Mouse (Mus musculus): ENCODE results near the gene Gstt3.
"Not testable (repeated sequence)": the region's sequence is repeated elsewhere in the genome, so short reads cannot be mapped to it uniquely, and the experiment has no call there.

Gene Gstt3

DNA sequence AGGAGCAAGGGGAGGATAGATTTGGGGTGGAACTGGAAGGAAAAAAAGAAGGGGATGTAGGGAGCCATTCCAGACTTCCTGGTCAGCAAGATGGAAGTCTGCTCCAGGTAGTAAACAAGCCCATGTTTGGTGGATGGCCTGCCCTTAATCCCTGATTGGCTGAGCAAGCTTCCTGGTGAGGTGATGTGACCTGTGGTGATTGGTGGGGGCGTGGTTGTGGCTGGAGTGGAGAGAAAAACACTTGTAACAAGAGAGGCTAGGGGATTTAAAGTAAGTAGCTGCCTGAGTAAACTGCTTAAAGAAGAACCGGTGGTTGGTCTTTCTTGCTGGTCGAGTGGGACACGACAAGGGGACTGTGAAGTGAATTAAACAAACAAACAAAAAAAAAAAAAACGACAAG lies 13.5 kb downstream of the Gstt3 start:
- not testable (repeated sequence) for H3K36me3 ChIP-seq (ENCODE audit: control insufficient read depth, insufficient read depth, low read length, poor library complexity, severe bottlenecking); H3K27me3 ChIP-seq (ENCODE audit: control insufficient read depth, insufficient read depth, low read length, poor library complexity, severe bottlenecking); DNase-seq (ENCODE audit: low read depth, low spot score)

DNA sequence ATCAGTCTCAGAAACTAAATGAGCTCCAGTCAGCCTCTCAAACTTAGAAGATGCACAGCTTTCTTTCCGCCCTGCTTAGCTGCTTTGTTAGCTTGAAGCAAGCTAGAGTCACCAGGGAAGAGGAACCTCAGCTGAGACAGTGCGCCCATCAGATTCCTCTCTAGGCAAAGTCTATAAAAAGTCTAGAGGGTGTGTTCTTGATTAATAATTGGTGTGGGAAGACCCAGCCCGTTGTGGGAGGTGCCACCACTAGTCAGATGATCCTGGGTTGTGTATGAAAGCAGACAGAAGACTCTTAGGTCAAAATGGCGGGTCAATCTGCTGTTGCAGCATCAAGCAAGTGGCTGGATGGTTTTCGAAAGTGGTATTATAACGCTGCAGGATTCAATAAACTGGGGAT lies 14.4 kb downstream of the Gstt3 start:
- Histone ChIP-seq H3K36me3 (ENCODE audit: control insufficient read depth, insufficient read depth, low read length, poor library complexity, severe bottlenecking) (no peaks in the 10 kb centered on the region), H3K27me3 (ENCODE audit: control insufficient read depth, insufficient read depth, low read length, poor library complexity, severe bottlenecking) (no peaks in the 10 kb centered on the region)
- DNase-seq (ENCODE audit: low read depth, low spot score) = no peak

DNA sequence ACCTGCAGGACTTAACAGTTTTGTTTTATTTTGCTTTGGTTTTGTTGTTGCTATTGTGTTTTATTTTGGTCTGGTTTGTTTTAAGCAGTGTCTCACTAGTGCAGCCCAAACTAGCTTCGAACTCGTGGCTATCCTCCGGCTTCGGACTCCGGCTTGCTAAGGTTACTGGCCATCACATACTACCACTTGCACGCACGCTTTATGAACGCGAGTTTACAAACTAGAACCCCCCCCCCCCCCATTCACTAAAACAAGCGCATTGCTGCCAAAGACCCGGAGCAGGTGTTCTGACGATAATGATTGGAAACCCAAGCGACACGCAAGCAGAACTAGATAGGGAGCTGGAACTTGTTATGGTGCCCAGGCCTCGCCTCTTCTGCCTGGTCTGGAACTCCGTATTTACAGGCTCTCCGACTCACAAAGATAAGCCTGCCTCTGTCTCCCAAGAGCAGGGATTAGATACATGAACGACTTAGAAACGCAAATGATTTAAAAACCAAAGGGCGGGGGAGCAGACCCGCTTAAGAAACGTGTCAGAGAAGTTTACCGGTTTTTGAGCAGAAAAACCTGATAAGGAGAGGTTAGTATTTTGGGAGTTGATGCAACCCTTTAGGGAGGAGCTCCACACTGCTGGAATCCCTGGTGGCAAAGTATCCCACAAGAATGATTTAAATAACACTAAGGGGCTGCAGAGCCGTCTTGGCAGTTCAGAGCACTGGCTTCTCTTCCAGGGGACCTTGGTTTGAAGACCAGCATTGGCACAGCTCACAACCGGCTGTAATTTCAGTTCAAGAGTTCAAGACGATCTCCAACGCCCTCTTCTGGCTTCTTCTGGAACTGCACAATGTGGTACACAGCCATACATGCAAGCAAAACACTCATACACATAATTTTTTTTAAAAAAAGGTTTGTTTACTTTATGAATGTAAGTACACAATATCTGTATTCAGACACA lies 16.4 kb downstream of the Gstt3 start:
- H3K27me3 ChIP-seq (ENCODE audit: control insufficient read depth, insufficient read depth, low read length, poor library complexity, severe bottlenecking) = no peaks in the 10 kb centered on the region
- H3K36me3 ChIP-seq (ENCODE audit: control insufficient read depth, insufficient read depth, low read length, poor library complexity, severe bottlenecking) = no peaks in the 10 kb centered on the region
- peak; percentile 94 for DNase-seq (ENCODE audit: low read depth, low spot score)

DNA sequence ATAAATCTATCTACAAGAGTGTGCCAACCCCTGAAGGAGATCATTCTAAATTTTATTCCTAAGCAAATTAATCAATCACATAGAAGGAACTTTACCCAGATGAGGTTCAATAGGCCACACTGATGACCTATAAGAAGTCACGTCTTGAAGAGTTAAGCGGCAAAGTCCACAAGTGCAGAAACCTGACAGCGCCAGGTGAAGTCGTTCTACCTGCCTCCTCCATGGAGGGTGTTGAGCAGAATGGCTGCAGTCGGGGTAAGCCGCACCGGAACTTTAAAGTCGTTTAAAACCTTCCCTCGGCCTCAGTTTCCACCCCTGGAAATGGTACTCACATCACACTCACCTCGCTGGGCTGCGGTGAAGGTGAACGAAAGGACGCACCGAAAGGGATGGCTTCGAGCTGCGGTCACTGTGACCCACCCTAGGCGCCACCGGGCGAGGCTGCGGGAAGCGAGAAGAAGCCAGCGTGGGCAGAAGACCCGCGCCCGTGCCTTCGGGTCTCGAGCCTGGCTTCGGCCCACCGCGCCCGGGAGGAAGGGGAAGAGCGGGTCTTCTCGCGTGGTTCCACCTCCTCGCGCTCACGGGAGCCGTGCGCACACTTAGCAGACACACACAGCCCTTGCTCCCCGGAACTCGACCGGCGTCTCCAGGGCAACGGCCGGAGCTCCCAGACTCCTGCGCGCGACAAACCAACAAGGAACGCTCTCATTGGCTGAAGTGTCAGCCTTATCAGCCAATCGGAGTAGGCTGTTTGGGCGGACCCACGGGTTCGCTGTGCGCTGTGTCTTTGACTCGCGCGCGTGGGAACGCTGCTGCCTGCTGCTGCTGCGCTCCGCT lies 17.3 kb downstream of the Gstt3 start, which contains the start of gene Cabin1:
Gene Cabin1, minus strand, starts transcription at position 660 of the 837 bp plus-strand sequence.
- H3K27me3 ChIP-seq (ENCODE audit: control insufficient read depth, insufficient read depth, low read length, poor library complexity, severe bottlenecking) = no peaks in the 10 kb centered on the region
- H3K36me3 ChIP-seq (ENCODE audit: control insufficient read depth, insufficient read depth, low read length, poor library complexity, severe bottlenecking) = no peaks in the 10 kb centered on the region
- peak; percentile 99 for DNase-seq (ENCODE audit: low read depth, low spot score)

DNA sequence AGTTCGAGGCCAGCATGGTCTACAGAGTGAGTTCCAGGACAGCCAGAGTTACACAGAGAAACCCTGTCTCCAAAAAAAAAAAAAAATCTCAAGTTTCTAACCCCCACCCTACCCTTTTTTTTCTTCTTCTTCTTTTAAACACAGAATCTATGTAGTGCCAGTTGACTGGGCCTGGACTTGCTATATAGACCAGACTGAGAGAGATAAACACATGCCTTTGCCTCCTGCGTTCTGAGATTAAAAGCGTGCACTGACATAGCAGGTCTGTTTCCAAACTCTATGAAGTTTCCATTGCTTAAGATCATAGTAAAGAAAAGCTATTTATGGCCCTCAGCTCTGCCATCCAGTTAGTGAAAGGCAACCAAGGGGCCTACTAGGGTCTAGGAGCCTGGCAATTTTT lies 18.8 kb downstream of the Gstt3 start:
- H3K27me3 ChIP-seq (ENCODE audit: control insufficient read depth, insufficient read depth, low read length, poor library complexity, severe bottlenecking) = no peaks in the 10 kb centered on the region
- no peak for DNase-seq (ENCODE audit: low read depth, low spot score)
- peaks cover 2% of the 10 kb centered on the region; the same call in 1 of the 2 replicates for H3K36me3 ChIP-seq (ENCODE audit: control insufficient read depth, insufficient read depth, low read length, poor library complexity, severe bottlenecking)

DNA sequence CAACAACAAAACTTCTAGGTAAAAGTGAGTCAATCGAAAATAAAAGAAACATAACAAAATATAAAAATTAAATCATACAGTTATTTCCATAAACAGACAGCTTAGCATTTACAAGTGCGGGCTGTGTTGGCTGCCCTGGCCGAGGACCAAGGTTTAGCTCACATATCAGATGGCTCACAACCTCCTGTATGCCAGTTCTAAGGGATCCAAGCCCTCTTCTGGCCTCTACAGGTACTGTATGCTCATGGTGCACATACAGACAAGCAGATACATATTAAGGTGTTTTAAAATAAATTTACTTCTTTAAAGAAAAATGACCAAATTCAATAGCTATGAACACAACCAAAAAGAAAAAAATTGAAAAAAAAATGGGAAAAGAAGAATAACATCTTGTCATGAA lies 20.9 kb downstream of the Gstt3 start:
- Histone ChIP-seq H3K36me3 (ENCODE audit: control insufficient read depth, insufficient read depth, low read length, poor library complexity, severe bottlenecking) (peaks cover 3% of the 10 kb centered on the region; the same call in 1 of the 2 replicates), H3K27me3 (ENCODE audit: control insufficient read depth, insufficient read depth, low read length, poor library complexity, severe bottlenecking) (no peaks in the 10 kb centered on the region)

DNA sequence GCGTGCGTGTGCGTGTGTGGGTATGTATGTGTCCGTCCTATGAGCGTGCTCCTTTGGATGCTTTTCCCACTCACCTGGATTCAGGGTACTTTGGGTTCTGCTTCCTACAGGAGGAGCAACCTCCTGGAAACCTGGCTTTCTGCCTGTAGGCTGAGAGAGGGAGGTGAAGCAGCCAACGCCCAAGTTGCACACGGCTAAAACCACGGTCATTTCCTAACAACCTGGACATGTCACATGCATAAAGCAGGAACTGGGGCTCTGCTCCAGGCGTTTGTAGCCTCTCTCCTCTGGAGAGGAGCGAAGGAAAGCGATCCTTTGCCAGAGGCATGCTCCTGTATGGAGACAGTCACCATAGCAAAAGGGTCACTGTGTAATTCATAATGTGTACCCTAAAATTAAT lies 24.5 kb downstream of the Gstt3 start:
- Histone ChIP-seq H3K27me3 (ENCODE audit: control insufficient read depth, insufficient read depth, low read length, poor library complexity, severe bottlenecking) (no peaks in the 10 kb centered on the region), H3K36me3 (ENCODE audit: control insufficient read depth, insufficient read depth, low read length, poor library complexity, severe bottlenecking) (peaks cover 9% of the 10 kb centered on the region)
- DNase-seq (ENCODE audit: low read depth, low spot score) = no peak

More for the DNA sequence above, 20.9 kb downstream of the Gstt3 start:
- DNase-seq (ENCODE audit: low read depth, low spot score) = peak; percentile 45

DNA sequence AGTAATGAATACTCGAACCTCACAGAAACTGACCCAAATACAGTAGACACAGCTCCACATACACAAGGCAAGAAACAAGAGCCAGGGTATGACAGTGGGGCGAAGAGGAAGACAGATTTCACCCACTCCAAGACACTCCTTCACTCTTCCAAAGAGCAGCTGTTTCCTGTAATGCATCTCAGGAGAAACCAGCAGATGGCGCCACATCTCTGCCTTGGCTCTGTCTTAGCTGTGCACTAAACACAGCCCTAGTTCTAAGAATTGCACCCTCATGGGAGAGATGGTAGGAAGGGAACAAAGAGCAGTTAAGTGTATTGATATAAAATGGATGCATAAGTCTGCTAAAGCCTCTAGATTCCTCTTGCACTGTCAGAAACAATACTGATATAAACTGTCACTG lies 37.2 kb downstream of the Gstt3 start:
- peak; percentile 89 for DNase-seq (ENCODE audit: low read depth, low spot score)
- Histone ChIP-seq H3K27me3 (ENCODE audit: control insufficient read depth, insufficient read depth, low read length, poor library complexity, severe bottlenecking) (no peaks in the 10 kb centered on the region), H3K36me3 (ENCODE audit: control insufficient read depth, insufficient read depth, low read length, poor library complexity, severe bottlenecking) (peaks cover 6% of the 10 kb centered on the region)

DNA sequence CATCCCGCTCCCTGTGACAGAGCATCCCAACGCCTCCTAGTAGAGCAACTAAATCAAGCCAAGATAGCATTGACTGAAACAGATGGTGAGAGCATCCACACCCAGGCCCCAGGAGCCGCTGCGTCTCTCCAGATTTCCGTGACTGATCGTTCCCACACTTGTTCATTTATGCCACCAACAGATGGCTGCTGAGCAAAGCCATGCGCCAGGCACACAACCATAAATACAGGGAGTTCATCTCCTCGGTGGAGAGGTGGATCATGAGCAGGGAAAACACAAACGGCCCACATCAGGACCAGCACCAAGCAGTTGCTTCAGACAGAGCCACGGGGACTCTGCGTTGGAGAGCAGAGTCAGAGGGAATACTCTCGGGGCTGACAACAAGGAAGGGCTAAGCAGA lies 37.8 kb downstream of the Gstt3 start:
- Histone ChIP-seq H3K36me3 (ENCODE audit: control insufficient read depth, insufficient read depth, low read length, poor library complexity, severe bottlenecking) (peaks cover 5% of the 10 kb centered on the region), H3K27me3 (ENCODE audit: control insufficient read depth, insufficient read depth, low read length, poor library complexity, severe bottlenecking) (no peaks in the 10 kb centered on the region)
- DNase-seq (ENCODE audit: low read depth, low spot score) = no peak

DNA sequence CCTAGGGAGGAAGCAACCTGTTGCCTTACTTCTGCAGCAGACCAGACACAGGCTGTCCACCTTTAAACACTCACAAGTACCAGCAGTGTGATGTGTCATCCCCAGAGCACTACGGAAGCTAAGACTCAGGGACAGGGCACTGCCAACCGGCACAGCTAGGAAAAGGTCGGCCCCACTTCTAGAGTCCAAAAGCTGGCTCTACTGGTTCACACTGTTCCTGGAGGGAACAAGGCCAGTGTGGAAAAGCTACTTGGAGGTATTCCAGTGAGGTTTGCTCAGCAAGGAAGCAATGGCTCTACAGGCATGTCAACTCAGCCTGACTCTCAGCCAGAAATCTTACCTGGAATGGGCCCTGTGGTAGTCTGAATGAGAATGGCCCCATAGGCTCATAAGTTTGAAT lies 40.3 kb downstream of the Gstt3 start:
- Histone ChIP-seq H3K27me3 (ENCODE audit: control insufficient read depth, insufficient read depth, low read length, poor library complexity, severe bottlenecking) (no peaks in the 10 kb centered on the region), H3K36me3 (ENCODE audit: control insufficient read depth, insufficient read depth, low read length, poor library complexity, severe bottlenecking) (peaks cover 6% of the 10 kb centered on the region)
- no peak for DNase-seq (ENCODE audit: low read depth, low spot score)

DNA sequence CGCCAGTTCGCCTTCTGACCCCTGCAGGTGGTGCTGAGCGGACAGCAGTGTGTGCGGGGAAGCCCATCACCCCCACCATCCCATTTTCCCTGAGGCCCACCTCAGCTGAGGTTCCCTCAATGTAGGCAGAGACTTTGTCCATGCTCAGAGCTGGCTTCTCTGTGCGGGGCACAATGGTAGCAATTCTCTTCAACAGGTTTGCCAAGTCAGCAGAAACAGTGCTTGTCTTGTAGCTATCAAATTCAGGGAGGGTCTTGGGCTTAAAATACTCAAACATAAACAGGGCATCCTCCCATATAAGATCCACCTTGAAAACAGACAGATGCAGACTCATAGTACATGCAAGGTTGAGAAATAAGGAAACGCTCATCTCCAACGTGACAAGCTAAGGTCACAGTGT lies 55.8 kb downstream of the Gstt3 start:
- Histone ChIP-seq H3K27me3 (ENCODE audit: control insufficient read depth, insufficient read depth, low read length, poor library complexity, severe bottlenecking) (no peaks in the 10 kb centered on the region), H3K36me3 (ENCODE audit: control insufficient read depth, insufficient read depth, low read length, poor library complexity, severe bottlenecking) (peaks cover 13% of the 10 kb centered on the region)
- no peak for DNase-seq (ENCODE audit: low read depth, low spot score)
